Mouse (Mus musculus) midbrain, postnatal 0 days (tissue): Measurements from ENCODE around the gene Megf11. TPM values are rescaled to one million over a fixed set of nuclear protein-coding genes. Genes with fewer than 3 reads are reported as not detected.

ENCODE experiments used
- ATAC-seq: fragments of 200-750 bp; cut with Nextera tagmentation; 2 replicates; pipeline ENCODE4 v1.8.0; 2017; ENCODE audit warnings: moderate number of reproducible peaks, mild to moderate bottlenecking, moderate TSS enrichment, moderate library complexity; ENCODE audit not compliant: low FRiP score
- DNase-seq: peaks from one replicate; pipeline ENCODE4 v3.0.0-alpha.2; 2015; ENCODE audit warnings: low spot score
- H3K27ac ChIP-seq: fragments of 300-500 bp; sonication (generic); 2 replicates; pipeline ENCODE4 v1.5.1; 2014; ENCODE audit warnings: low read depth, mild to moderate bottlenecking, low read length, mixed read lengths
- H3K27me3 ChIP-seq: fragments of 300-500 bp; sonication (generic); 2 replicates; pipeline ENCODE4 v1.6.1; 2014; ENCODE audit warnings: low read length, control low read depth, mixed read lengths; ENCODE audit not compliant: insufficient read depth
- H3K36me3 ChIP-seq: fragments of 300-500 bp; sonication (generic); 2 replicates; pipeline ENCODE4 v1.6.1; 2014; ENCODE audit warnings: low read length, control low read depth, mixed read lengths; ENCODE audit not compliant: insufficient read depth
- H3K4me1 ChIP-seq: fragments of 300-500 bp; sonication (generic); 2 replicates; pipeline ENCODE4 v1.6.1; 2014; ENCODE audit warnings: mild to moderate bottlenecking, control low read depth, antibody characterized with exemption, low read length, mixed read lengths; ENCODE audit not compliant: insufficient read depth
- H3K4me2 ChIP-seq: fragments of 300-500 bp; sonication (generic); 2 replicates; pipeline ENCODE4 v1.6.1; 2014; ENCODE audit warnings: low read depth, mild to moderate bottlenecking, low read length, mixed read lengths; ENCODE audit not compliant: poor library complexity, severe bottlenecking
- H3K4me3 ChIP-seq: fragments of 300-500 bp; sonication (generic); 2 replicates; pipeline ENCODE4 v1.5.1; 2014; ENCODE audit warnings: low read depth, mild to moderate bottlenecking, low read length, moderate library complexity
- H3K9ac ChIP-seq: fragments of 300-500 bp; sonication (generic); replicated peaks from 2 replicates; pipeline ENCODE4 v1.6.1; 2014; ENCODE audit warnings: mild to moderate bottlenecking, low read length, moderate library complexity, mixed read lengths; ENCODE audit not compliant: poor library complexity, severe bottlenecking
- H3K9me3 ChIP-seq: fragments of 300-500 bp; sonication (generic); 2 replicates; pipeline ENCODE4 v1.6.1; 2016; ENCODE audit warnings: low read length, control low read depth
- CTCF ChIP-seq: IDR thresholded peaks from 2 replicates; pipeline ENCODE4 v1.5.1; 2016; ENCODE audit warnings: antibody characterized with exemption, mild to moderate bottlenecking
- WGBS: fragments of 180-500 bp; shearing (Covaris S2); extraction: QIAGEN DNeasy Blood & Tissue Kit; methylation state at CpG from one replicate; pipeline ENCODE4 v1.1.7; 2014; 5-methylcytosine and 5-hydroxymethylcytosine counted together
- polyA plus RNA-seq: library from polyadenylated mRNA; unstranded; fragments of >200 nt; fragmentation: Nextera tagmentation; extraction: Ambion mirVana; gene quantifications from 2 replicates; pipeline ENCODE4 v1.2.1, GENCODE M21; 2015
- total RNA-seq: library from RNA; depleted of rRNA; stranded (reverse); fragments of >200 nt; gene quantifications from 2 replicates; pipeline ENCODE4 v1.2.3, GENCODE M21; 2014

Megf11 gene
- total and polyA plus RNA-seq, 2 experiments from 2014 or later: 17.7 to 41.8 TPM

DNA sequence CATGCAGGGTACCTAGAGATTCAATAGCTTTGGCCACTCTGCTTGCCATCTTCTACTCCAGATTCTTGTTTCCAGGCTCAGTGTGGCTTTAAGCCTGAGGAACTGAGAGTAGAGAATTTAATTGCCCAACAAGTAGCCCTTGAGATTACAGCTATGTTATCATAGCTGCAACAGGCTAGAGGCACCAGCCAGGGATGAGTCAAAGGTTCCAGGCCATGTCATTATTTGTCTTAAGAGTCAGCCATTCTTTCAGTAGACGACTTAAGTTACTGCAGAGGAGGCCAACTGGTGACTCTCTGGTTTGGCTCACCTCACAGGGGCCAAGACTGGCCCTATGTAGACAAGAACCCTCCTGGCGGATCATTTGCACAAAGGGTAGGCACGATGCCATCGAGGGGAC is 311.0 kb downstream of the Megf11 start:
- no peak for TF ChIP-seq CTCF
- Histone ChIP-seq H3K36me3 (peaks cover 13% of the 10 kb centered on the region), H3K4me1 (no peaks in the 10 kb centered on the region), H3K4me3 (no peak overlapping the region), H3K9ac (no peak overlapping the region), H3K9me3 (no peaks in the 10 kb centered on the region), H3K4me2 (no peak overlapping the region), H3K27ac (no peak overlapping the region), H3K27me3 (no peaks in the 10 kb centered on the region)
- no peak for DNase-seq
- ATAC-seq: no peak
- 96% methylated on average over 4 of the region's 4 CpGs for WGBS

DNA sequence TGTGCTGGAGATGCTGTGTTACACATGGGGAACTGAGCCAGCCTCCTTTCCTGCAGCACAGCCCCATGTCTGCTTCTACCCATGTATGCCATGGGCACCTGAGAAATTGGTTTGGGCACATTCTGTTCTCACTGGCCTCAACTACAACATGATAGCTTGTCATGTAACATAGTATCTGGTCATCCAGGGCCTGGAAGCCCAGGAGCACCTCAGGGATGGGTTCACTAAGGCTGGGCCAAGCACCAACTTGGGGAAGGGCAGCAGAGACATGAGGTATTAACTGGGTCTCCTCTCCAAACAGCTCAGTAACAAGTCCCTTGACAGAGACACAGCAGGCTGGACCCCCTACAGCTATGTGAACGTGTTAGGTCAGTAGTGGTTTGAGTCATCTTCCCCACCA is 311.6 kb downstream of the Megf11 start:
- DNase-seq: no peak
- 48% methylated on average over 1 of the region's 1 CpGs for WGBS
- TF ChIP-seq CTCF: no peak
- Histone ChIP-seq H3K9ac (no peak overlapping the region), H3K9me3 (no peaks in the 10 kb centered on the region), H3K27me3 (no peaks in the 10 kb centered on the region), H3K27ac (no peak overlapping the region), H3K36me3 (peaks cover 13% of the 10 kb centered on the region), H3K4me2 (no peak overlapping the region), H3K4me1 (no peaks in the 10 kb centered on the region), H3K4me3 (no peak overlapping the region)
- ATAC-seq: no peak

DNA sequence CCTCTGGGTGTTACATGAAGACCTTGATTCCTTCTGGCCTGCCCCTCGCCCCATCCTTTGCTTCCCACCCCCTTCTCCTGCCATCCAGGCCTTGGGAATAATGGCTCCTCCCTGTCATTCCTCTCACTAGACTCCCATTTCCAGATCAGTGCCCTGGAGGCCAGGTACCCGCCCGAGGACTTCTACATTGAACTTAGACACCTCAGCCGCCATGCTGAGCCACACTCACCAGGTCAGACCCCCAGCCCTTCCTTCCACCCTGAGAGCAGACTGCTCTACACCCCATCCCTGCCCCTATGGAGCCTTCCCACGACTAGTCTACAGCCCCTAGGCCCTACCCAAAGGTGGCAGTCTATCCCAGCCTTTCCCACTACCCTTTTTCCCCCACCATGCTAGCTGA is 312.3 kb downstream of the Megf11 start:
- DNase-seq (no peak), ATAC-seq (no peak)
- Histone ChIP-seq H3K36me3 (peaks cover 13% of the 10 kb centered on the region), H3K27me3 (no peaks in the 10 kb centered on the region), H3K9ac (no peak overlapping the region), H3K4me1 (no peaks in the 10 kb centered on the region), H3K4me2 (no peak overlapping the region), H3K27ac (no peak overlapping the region), H3K4me3 (no peak overlapping the region), H3K9me3 (no peaks in the 10 kb centered on the region)
- no peak for TF ChIP-seq CTCF
- whole genome bisulfite sequencing: 83% methylated on average over 5 of the region's 5 CpGs

DNA sequence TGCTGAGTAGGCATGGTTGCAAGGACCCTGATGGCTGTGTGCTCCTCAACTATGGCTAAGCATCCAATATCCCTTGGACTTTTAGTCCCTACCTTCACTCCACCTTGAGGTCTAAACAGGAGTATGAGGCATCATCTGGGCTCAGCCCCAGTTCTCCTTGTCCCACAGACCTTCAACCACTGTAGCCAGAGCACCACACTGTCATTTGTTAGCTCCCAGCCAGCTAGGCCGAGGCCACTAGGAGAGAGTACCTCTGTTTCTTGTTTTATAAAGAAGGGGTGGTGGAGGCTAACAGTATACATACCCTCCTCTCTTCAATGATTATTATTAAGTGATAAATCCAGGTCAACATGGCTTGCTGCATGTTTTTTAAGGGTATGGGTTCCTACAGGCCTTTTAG is 313.2 kb downstream of the Megf11 start:
- H3K27ac ChIP-seq: no peak overlapping the region
- WGBS: 100% methylated on average over 1 of the region's 1 CpGs
- no peaks in the 10 kb centered on the region for H3K4me1 ChIP-seq
- H3K4me3 ChIP-seq: no peak overlapping the region
- H3K4me2 ChIP-seq: no peak overlapping the region
- ATAC-seq (no peak), DNase-seq (no peak)
- no peaks in the 10 kb centered on the region for H3K27me3 ChIP-seq
- H3K36me3 ChIP-seq: peaks cover 17% of the 10 kb centered on the region
- no peak for TF ChIP-seq CTCF
- H3K9me3 ChIP-seq: no peaks in the 10 kb centered on the region
- H3K9ac ChIP-seq: no peak overlapping the region

DNA sequence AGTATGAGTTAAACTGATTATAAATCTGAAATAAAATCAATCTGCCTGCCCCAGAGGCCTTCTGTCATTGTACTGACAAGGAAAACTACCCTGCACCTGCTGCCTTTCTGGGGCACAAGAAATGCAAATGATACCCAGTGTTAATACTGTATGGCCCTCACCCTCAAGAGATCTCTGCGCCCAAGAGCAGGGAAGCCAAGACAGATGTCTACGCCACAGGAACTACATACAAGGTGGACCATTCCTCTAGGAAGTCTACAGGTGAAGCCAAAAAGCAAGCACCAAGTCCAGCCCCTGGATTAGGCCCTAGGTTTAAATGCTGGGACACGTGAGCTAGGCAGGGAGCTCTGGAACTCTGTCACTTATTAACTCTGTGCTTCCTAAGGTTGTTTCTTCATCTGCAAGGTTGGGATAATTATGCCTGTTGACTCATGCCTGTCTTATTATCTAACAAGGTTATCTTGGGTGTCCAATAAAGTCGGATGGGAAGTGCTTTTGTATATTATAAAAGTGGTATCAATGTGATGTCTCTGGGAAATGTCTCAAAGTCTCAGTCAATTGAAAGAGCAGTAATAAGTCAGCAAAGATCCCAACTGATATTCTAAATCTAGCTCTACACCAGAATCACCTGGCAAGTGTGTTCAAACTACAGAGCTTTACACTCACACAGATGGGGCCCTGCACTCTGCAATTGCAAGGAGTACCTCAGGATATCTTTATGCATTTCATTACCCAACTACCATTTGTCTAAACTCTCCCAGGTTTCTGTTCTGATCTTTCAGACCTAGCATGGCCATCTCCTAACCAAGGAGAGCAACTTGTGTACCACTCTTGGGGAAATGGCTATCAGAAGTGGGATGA is 315.3 kb downstream of the Megf11 start:
- H3K27ac ChIP-seq: no peak overlapping the region
- peaks cover 21% of the 10 kb centered on the region for H3K36me3 ChIP-seq
- no peak overlapping the region for H3K4me2 ChIP-seq
- H3K27me3 ChIP-seq: no peaks in the 10 kb centered on the region
- 88% methylated on average over 4 of the region's 4 CpGs for WGBS
- TF ChIP-seq CTCF: no peak
- H3K4me3 ChIP-seq: no peak overlapping the region
- H3K9me3 ChIP-seq: no peaks in the 10 kb centered on the region
- ATAC-seq (no peak), DNase-seq (no peak)
- H3K4me1 ChIP-seq: no peaks in the 10 kb centered on the region
- H3K9ac ChIP-seq: no peak overlapping the region

DNA sequence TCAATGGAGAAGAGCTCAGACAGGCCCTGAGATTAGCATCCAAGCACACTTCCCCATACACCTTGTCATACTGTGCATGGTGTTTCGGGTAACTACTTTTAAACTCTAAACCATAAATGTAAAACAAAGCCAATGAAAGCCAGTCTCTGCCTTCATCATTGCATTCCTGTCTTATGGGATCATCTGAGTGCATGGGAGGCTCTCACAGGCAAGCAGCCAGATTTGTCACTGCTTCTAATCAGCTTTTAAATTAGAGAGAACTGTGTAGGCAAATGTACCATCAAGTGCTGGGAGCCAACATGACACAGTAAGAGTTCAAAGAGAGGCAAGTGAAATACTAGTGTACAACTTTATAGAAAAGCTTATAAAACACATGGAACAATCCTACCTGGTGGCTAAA is 316.2 kb downstream of the Megf11 start:
- ATAC-seq: no peak
- Histone ChIP-seq H3K27me3 (no peaks in the 10 kb centered on the region), H3K4me1 (no peaks in the 10 kb centered on the region), H3K9me3 (no peaks in the 10 kb centered on the region), H3K4me3 (no peak overlapping the region), H3K9ac (no peak overlapping the region), H3K4me2 (no peak overlapping the region), H3K27ac (no peak overlapping the region), H3K36me3 (peaks cover 20% of the 10 kb centered on the region)
- TF ChIP-seq CTCF: no peak
- WGBS: 97% methylated on average over 1 of the region's 1 CpGs
- no peak for DNase-seq
